Mouse (Mus musculus): Measurements from ENCODE around the gene Abce1. TPM values are rescaled to one million over a fixed set of nuclear protein-coding genes. Genes with fewer than 3 reads are reported as not detected.
"Not testable (repeated sequence)": the region's sequence is repeated elsewhere in the genome, so short reads cannot be mapped to it uniquely, and the experiment has no call there.

The Abce1 gene
- total and polyA plus RNA-seq, 2 experiments from 2014 or later, result 61.3 to 78.5 TPM

- H3K27me3 ChIP-seq (ENCODE audit: insufficient read depth, low read length), result no peaks in the 10 kb centered on the region
- no peak for TF ChIP-seq CTCF (IDR thresholded peaks at IDR 0.05; ENCODE audit: low read depth)
- H3K4me2 ChIP-seq (ENCODE audit: low read depth, low read length), result peak overlapping the region; percentile 69
- 0 out of 2 replicates have a peak overlapping the region, but pooled peaks have one; percentile 30 for H3K9ac ChIP-seq (replicated peaks; ENCODE audit: low read length)
- H3K36me3 ChIP-seq (ENCODE audit: insufficient read depth, low read length), result peaks cover 8% of the 10 kb centered on the region; the same call in 1 of the 2 replicates
- H3K4me3 ChIP-seq (ENCODE audit: low read length), result peak overlapping the region; percentile 40
- ATAC-seq (peak; percentile 28; the same call in 1 of the 2 replicates), DNase-seq (ENCODE audit: low spot score) (peak; percentile 7)
- H3K27ac ChIP-seq, result peak overlapping the region; percentile 29; the same call in 1 of the 2 replicates
- no peaks in the 10 kb centered on the region for H3K4me1 ChIP-seq (ENCODE audit: insufficient read depth, low read length)
- H3K9me3 ChIP-seq (ENCODE audit: low read length), result no peaks in the 10 kb centered on the region
- WGBS, result 36% methylated on average over 2 of the region's 2 CpGs
Observed at GRCm38 (mm10) chr8:79680965-79681364, 30.6 kb downstream of the Abce1 start.

- no peaks in the 10 kb centered on the region for H3K9me3 ChIP-seq (ENCODE audit: low read length)
- H3K27ac ChIP-seq, result peak overlapping the region; percentile 29; the same call in 1 of the 2 replicates
- 8% methylated on average over 34 of the region's 34 CpGs for WGBS
- DNase-seq (ENCODE audit: low spot score) (peak; percentile 44), ATAC-seq (peak; percentile 74)
- no peaks in the 10 kb centered on the region for H3K4me1 ChIP-seq (ENCODE audit: insufficient read depth, low read length)
- peak overlapping the region; percentile 40 for H3K4me3 ChIP-seq (ENCODE audit: low read length)
- peak overlapping the region; percentile 69 for H3K4me2 ChIP-seq (ENCODE audit: low read depth, low read length)
- 0 out of 2 replicates have a peak overlapping the region, but pooled peaks have one; percentile 30 for H3K9ac ChIP-seq (replicated peaks; ENCODE audit: low read length)
- H3K36me3 ChIP-seq (ENCODE audit: insufficient read depth, low read length), result peaks cover 8% of the 10 kb centered on the region; the same call in 1 of the 2 replicates
- no peaks in the 10 kb centered on the region for H3K27me3 ChIP-seq (ENCODE audit: insufficient read depth, low read length)
- no peak for TF ChIP-seq CTCF (IDR thresholded peaks at IDR 0.05; ENCODE audit: low read depth)
Observed at GRCm38 (mm10) chr8:79680555-79680954, 31.0 kb downstream of the Abce1 start.

- H3K27me3 ChIP-seq (ENCODE audit: insufficient read depth, low read length); DNase-seq (ENCODE audit: low spot score); H3K9ac ChIP-seq (replicated peaks; ENCODE audit: low read length); H3K9me3 ChIP-seq (ENCODE audit: low read length); H3K4me1 ChIP-seq (ENCODE audit: insufficient read depth, low read length); H3K36me3 ChIP-seq (ENCODE audit: insufficient read depth, low read length): not testable (repeated sequence)
- Histone ChIP-seq H3K4me2 (ENCODE audit: low read depth, low read length) (peak overlapping the region; percentile 69), H3K27ac (0 out of 2 replicates have a peak overlapping the region, but pooled peaks have one; percentile 29), H3K4me3 (ENCODE audit: low read length) (peak overlapping the region; percentile 40)
- 0 out of 2 replicates have a peak, but pooled peaks have one; percentile 64 for ATAC-seq
- 34% methylated on average over 10 of the region's 10 CpGs for WGBS
Observed at GRCm38 (mm10) chr8:79680083-79680482, 31.5 kb downstream of the Abce1 start.

GRCm38 (mm10) chr8:79679005-79679404, 32.5 kb downstream of the Abce1 start:
- TF ChIP-seq CTCF (IDR thresholded peaks at IDR 0.05; ENCODE audit: low read depth), result no peak

GRCm38 (mm10) chr8:79676461-79676860, 35.1 kb downstream of the Abce1 start:
- WGBS, result 84% methylated on average over 4 of the region's 4 CpGs
- Histone ChIP-seq H3K36me3 (ENCODE audit: insufficient read depth, low read length) (peaks cover 23% of the 10 kb centered on the region), H3K4me1 (ENCODE audit: insufficient read depth, low read length) (no peaks in the 10 kb centered on the region), H3K4me2 (ENCODE audit: low read depth, low read length) (no peak overlapping the region), H3K27me3 (ENCODE audit: insufficient read depth, low read length) (no peaks in the 10 kb centered on the region), H3K9ac (replicated peaks; ENCODE audit: low read length) (no peak overlapping the region), H3K4me3 (ENCODE audit: low read length) (no peak overlapping the region), H3K9me3 (ENCODE audit: low read length) (no peaks in the 10 kb centered on the region), H3K27ac (no peak overlapping the region)
- TF ChIP-seq CTCF (IDR thresholded peaks at IDR 0.05; ENCODE audit: low read depth), result no peak
- DNase-seq (ENCODE audit: low spot score), result no peak
- ATAC-seq, result no peak

More at GRCm38 (mm10) chr8:79679005-79679404, 32.5 kb downstream of the Abce1 start:
- Histone ChIP-seq H3K4me2 (ENCODE audit: low read depth, low read length) (no peak overlapping the region), H3K36me3 (ENCODE audit: insufficient read depth, low read length) (peaks cover 8% of the 10 kb centered on the region; the same call in 1 of the 2 replicates), H3K9ac (replicated peaks; ENCODE audit: low read length) (no peak overlapping the region), H3K27me3 (ENCODE audit: insufficient read depth, low read length) (no peaks in the 10 kb centered on the region), H3K4me3 (ENCODE audit: low read length) (no peak overlapping the region), H3K9me3 (ENCODE audit: low read length) (no peaks in the 10 kb centered on the region), H3K4me1 (ENCODE audit: insufficient read depth, low read length) (no peaks in the 10 kb centered on the region), H3K27ac (no peak overlapping the region)
- 71% methylated on average over 5 of the region's 5 CpGs for WGBS
- no peak for DNase-seq (ENCODE audit: low spot score)
- ATAC-seq, result no peak

GRCm38 (mm10) chr8:79658715-79659114, 52.8 kb downstream of the Abce1 start:
- H3K27ac ChIP-seq; H3K4me3 ChIP-seq (ENCODE audit: low read length); H3K27me3 ChIP-seq (ENCODE audit: insufficient read depth, low read length); DNase-seq (ENCODE audit: low spot score); H3K4me1 ChIP-seq (ENCODE audit: insufficient read depth, low read length); H3K9me3 ChIP-seq (ENCODE audit: low read length); H3K9ac ChIP-seq (replicated peaks; ENCODE audit: low read length); H3K4me2 ChIP-seq (ENCODE audit: low read depth, low read length); ATAC-seq: not testable (repeated sequence)
- H3K36me3 ChIP-seq (ENCODE audit: insufficient read depth, low read length), result peaks cover 32% of the 10 kb centered on the region; the same call in 1 of the 2 replicates
- 92% methylated on average over 4 of the region's 4 CpGs for WGBS

GRCm38 (mm10) chr8:79653736-79654135, 57.8 kb downstream of the Abce1 start:
- Histone ChIP-seq H3K4me1 (ENCODE audit: insufficient read depth, low read length) (no peaks in the 10 kb centered on the region), H3K4me3 (ENCODE audit: low read length) (no peak overlapping the region), H3K27ac (no peak overlapping the region), H3K4me2 (ENCODE audit: low read depth, low read length) (no peak overlapping the region), H3K27me3 (ENCODE audit: insufficient read depth, low read length) (no peaks in the 10 kb centered on the region), H3K9me3 (ENCODE audit: low read length) (no peaks in the 10 kb centered on the region), H3K9ac (replicated peaks; ENCODE audit: low read length) (no peak overlapping the region), H3K36me3 (ENCODE audit: insufficient read depth, low read length) (peaks cover 13% of the 10 kb centered on the region; the same call in 1 of the 2 replicates)
- ATAC-seq (no peak), DNase-seq (ENCODE audit: low spot score) (no peak)
- 91% methylated on average over 4 of the region's 4 CpGs for WGBS
- no peak for TF ChIP-seq CTCF (IDR thresholded peaks at IDR 0.05; ENCODE audit: low read depth)
